Comparison of ENCODE assay signal across 9 mouse cellular contexts in genomic region chr6:146114731-146115302, GRCm38 (mm10).
A peak's percentile ranks its signal among the peaks of the same experiment; 100 is the strongest.
DNase-seq lines count a peak whose midpoint lies in the region; ATAC-seq lines count a peak whose summit lies in the region.
"Had no signal": no experiment of that assay in that cellular context is flagged by ENCODE, and none has a peak within 500 bp of the region (broad histone marks: within the 10 kb centered on the region; RNA-seq: fewer than 3 reads in every experiment).

No protein-coding gene starts in this region.

- H3K4me3 ChIP-seq in hindbrain, embryonic 12.5 days = no peak overlapping the region

- no peaks in the 10 kb centered on the region for H3K36me3 ChIP-seq in hindbrain, embryonic 12.5 days

- H3K9me3 ChIP-seq in hindbrain, embryonic 12.5 days (replicated peaks) = no peaks in the 10 kb centered on the region

- H3K4me2 ChIP-seq in hindbrain, embryonic 12.5 days (replicated peaks) = peak overlapping the region; percentile 29

- H3K9ac ChIP-seq in hindbrain, embryonic 12.5 days = peak overlapping the region; percentile 23; the same call in 1 of the 2 replicates

- 8% methylated on average over 12 of the region's 12 CpGs for WGBS in hindbrain, embryonic 12.5 days

- peaks cover 43% of the 10 kb centered on the region for H3K4me1 ChIP-seq in hindbrain, embryonic 12.5 days

- 0 out of 2 replicates have a peak overlapping the region, but pooled peaks have one; percentile 30 for H3K27ac ChIP-seq in hindbrain, embryonic 12.5 days

- peak; percentile 54 for DNase-seq in ZHBTc4 (ENCODE audit: low read depth, low spot score)
- peak; percentile 63 for DNase-seq in embryo, embryonic 11 days
- peak; percentile 26 for DNase-seq in neural tube, embryonic 10.5 days (ENCODE audit: extremely low spot score, low spot score)
- no peak for DNase-seq in thymus, postnatal 14 days
- DNase-seq in yolk sac, embryonic 10.5 days (ENCODE audit: low spot score) = no peak
- DNase-seq in cerebellum, adult 9-11 months = no peak
- DNase-seq: kidney, adult 18-20 months; lung, postnatal 14 days had no signal

- no peaks in the 10 kb centered on the region for H3K27me3 ChIP-seq in hindbrain, embryonic 12.5 days

- 0 out of 2 replicates have a peak, but pooled peaks have one; percentile 49 for ATAC-seq in hindbrain, embryonic 12.5 days (ENCODE audit: low FRiP score)

Comparison
In these comparisons a context has a peak if more than half of its experiments do, and no peak if none do; other contexts are left out.
1. DNase-seq: peak in ZHBTc4 (single experiment), embryo, embryonic 11 days (single experiment) and neural tube, embryonic 10.5 days (single experiment); none in thymus, postnatal 14 days (single experiment), yolk sac, embryonic 10.5 days (single experiment) and cerebellum, adult 9-11 months (single experiment).